Mouse (Mus musculus): Measurements from ENCODE around the gene Tex46. TPM values are rescaled to one million over a fixed set of nuclear protein-coding genes. Genes with fewer than 3 reads are reported as not detected.

Gene Tex46
- polyA plus RNA-seq, 1 experiment from 2014 or later = not detected

- Histone ChIP-seq H3K27me3 (ENCODE audit: insufficient read depth, low read length) (peaks cover 22% of the 10 kb centered on the region), H3K4me2 (peak overlapping the region; percentile 89), H3K36me3 (ENCODE audit: insufficient read depth) (no peaks in the 10 kb centered on the region), H3K4me1 (ENCODE audit: insufficient read depth) (no peaks in the 10 kb centered on the region; the same call in 1 of the 2 replicates), H3K9me3 (ENCODE audit: low read depth, low read length) (no peaks in the 10 kb centered on the region), H3K4me3 (ENCODE audit: low read depth, low read length) (peak overlapping the region; percentile 49; the same call in 1 of the 2 replicates), H3K9ac (no peak overlapping the region), H3K27ac (ENCODE audit: low read depth) (no peak overlapping the region)
- DNase-seq = no peak
- no peak for ATAC-seq (ENCODE audit: insufficient read depth)
- 35% methylated on average over 7 of the region's 7 CpGs for WGBS
- TF ChIP-seq CTCF (IDR thresholded peaks at IDR 0.05; ENCODE audit: low read depth) = no peak
Observed at GRCm38 (mm10) chr4:136638230-136638750, 28.1 kb downstream of the Tex46 start.

- no peak overlapping the region for H3K9ac ChIP-seq
- H3K4me1 ChIP-seq (ENCODE audit: insufficient read depth) = no peaks in the 10 kb centered on the region; the same call in 1 of the 2 replicates
- H3K4me3 ChIP-seq (ENCODE audit: low read depth, low read length) = no peak overlapping the region
- no peak overlapping the region for H3K27ac ChIP-seq (ENCODE audit: low read depth)
- TF ChIP-seq CTCF (IDR thresholded peaks at IDR 0.05; ENCODE audit: low read depth) = no peak
- peaks cover 22% of the 10 kb centered on the region for H3K27me3 ChIP-seq (ENCODE audit: insufficient read depth, low read length)
- 8% methylated on average over 10 of the region's 10 CpGs for whole genome bisulfite sequencing
- ATAC-seq (ENCODE audit: insufficient read depth) (0 out of 2 replicates have a peak, but pooled peaks have one; percentile 12), DNase-seq (peak; percentile 58)
- H3K4me2 ChIP-seq = peak overlapping the region; percentile 46
- no peaks in the 10 kb centered on the region for H3K36me3 ChIP-seq (ENCODE audit: insufficient read depth)
- H3K9me3 ChIP-seq (ENCODE audit: low read depth, low read length) = no peaks in the 10 kb centered on the region
Observed at GRCm38 (mm10) chr4:136638890-136639289, 28.7 kb downstream of the Tex46 start.

GRCm38 (mm10) chr4:136648922-136649479, 38.8 kb downstream of the Tex46 start:
- Histone ChIP-seq H3K4me3 (ENCODE audit: low read depth, low read length) (no peak overlapping the region), H3K9me3 (ENCODE audit: low read depth, low read length) (no peaks in the 10 kb centered on the region), H3K36me3 (ENCODE audit: insufficient read depth) (no peaks in the 10 kb centered on the region), H3K4me1 (ENCODE audit: insufficient read depth) (peaks cover 5% of the 10 kb centered on the region; the same call in 1 of the 2 replicates), H3K27me3 (ENCODE audit: insufficient read depth, low read length) (no peaks in the 10 kb centered on the region), H3K9ac (no peak overlapping the region), H3K27ac (ENCODE audit: low read depth) (no peak overlapping the region; the same call in 1 of the 2 replicates), H3K4me2 (peak overlapping the region; percentile 42)
- TF ChIP-seq CTCF (IDR thresholded peaks at IDR 0.05; ENCODE audit: low read depth) = peak; percentile 98
- DNase-seq (peak; percentile 85), ATAC-seq (ENCODE audit: insufficient read depth) (peak; percentile 45; the same call in 1 of the 2 replicates)
- 8% methylated on average over 11 of the region's 11 CpGs for WGBS

- no peaks in the 10 kb centered on the region for H3K27me3 ChIP-seq (ENCODE audit: insufficient read depth, low read length)
- peak; percentile 25 for DNase-seq
- ATAC-seq (ENCODE audit: insufficient read depth) = peak; percentile 41; the same call in 1 of the 2 replicates
- H3K4me1 ChIP-seq (ENCODE audit: insufficient read depth) = peaks cover 5% of the 10 kb centered on the region; the same call in 1 of the 2 replicates
- peak overlapping the region; percentile 42 for H3K4me2 ChIP-seq
- TF ChIP-seq CTCF (IDR thresholded peaks at IDR 0.05; ENCODE audit: low read depth) = no peak
- H3K36me3 ChIP-seq (ENCODE audit: insufficient read depth) = no peaks in the 10 kb centered on the region; the same call in 1 of the 2 replicates
- no peaks in the 10 kb centered on the region for H3K9me3 ChIP-seq (ENCODE audit: low read depth, low read length)
- H3K4me3 ChIP-seq (ENCODE audit: low read depth, low read length) = no peak overlapping the region
- H3K27ac ChIP-seq (ENCODE audit: low read depth) = no peak overlapping the region; the same call in 1 of the 2 replicates
- WGBS = 29% methylated on average over 13 of the region's 13 CpGs
- H3K9ac ChIP-seq = no peak overlapping the region
Observed at GRCm38 (mm10) chr4:136649480-136650196, 39.4 kb downstream of the Tex46 start.

GRCm38 (mm10) chr4:136650261-136650660, 40.0 kb downstream of the Tex46 start:
- Histone ChIP-seq H3K4me2 (no peak overlapping the region), H3K27ac (ENCODE audit: low read depth) (no peak overlapping the region)

GRCm38 (mm10) chr4:136651357-136651811, 41.1 kb downstream of the Tex46 start:
- H3K36me3 ChIP-seq (ENCODE audit: insufficient read depth) = no peaks in the 10 kb centered on the region; the same call in 1 of the 2 replicates
- H3K27me3 ChIP-seq (ENCODE audit: insufficient read depth, low read length) = no peaks in the 10 kb centered on the region
- no peak for ATAC-seq (ENCODE audit: insufficient read depth)
- H3K9ac ChIP-seq = no peak overlapping the region
- no peak overlapping the region for H3K4me3 ChIP-seq (ENCODE audit: low read depth, low read length)
- TF ChIP-seq CTCF (IDR thresholded peaks at IDR 0.05; ENCODE audit: low read depth) = peak; percentile 92
- no peak overlapping the region for H3K27ac ChIP-seq (ENCODE audit: low read depth)
- peak; percentile 73 for DNase-seq
- H3K4me2 ChIP-seq = no peak overlapping the region
- H3K4me1 ChIP-seq (ENCODE audit: insufficient read depth) = peaks cover 5% of the 10 kb centered on the region; the same call in 1 of the 2 replicates
- WGBS = 55% methylated on average over 3 of the region's 3 CpGs
- H3K9me3 ChIP-seq (ENCODE audit: low read depth, low read length) = no peaks in the 10 kb centered on the region

More at GRCm38 (mm10) chr4:136650261-136650660, 40.0 kb downstream of the Tex46 start:
- no peak for TF ChIP-seq CTCF (IDR thresholded peaks at IDR 0.05; ENCODE audit: low read depth)
- ATAC-seq (ENCODE audit: insufficient read depth) (no peak), DNase-seq (no peak)
- H3K4me3 ChIP-seq (ENCODE audit: low read depth, low read length) = no peak overlapping the region
- 83% methylated on average over 8 of the region's 8 CpGs for WGBS
- H3K27me3 ChIP-seq (ENCODE audit: insufficient read depth, low read length) = no peaks in the 10 kb centered on the region
- no peak overlapping the region for H3K9ac ChIP-seq
- H3K9me3 ChIP-seq (ENCODE audit: low read depth, low read length) = no peaks in the 10 kb centered on the region
- H3K4me1 ChIP-seq (ENCODE audit: insufficient read depth) = peaks cover 5% of the 10 kb centered on the region; the same call in 1 of the 2 replicates
- no peaks in the 10 kb centered on the region; the same call in 1 of the 2 replicates for H3K36me3 ChIP-seq (ENCODE audit: insufficient read depth)
